Mouse (Mus musculus) ES-E14 (cell line): ENCODE results near the gene 4930404N11Rik. TPM values are rescaled to one million over a fixed set of nuclear protein-coding genes. Genes with fewer than 3 reads are reported as not detected.

ENCODE experiments used
- DNase-seq: peaks from one replicate; pipeline ENCODE4 v3.0.0-alpha.2; 2013; ENCODE audit warnings: low read depth, low spot score
- H3K27ac ChIP-seq: 2 replicates; pipeline ENCODE4 v1.5.1; 2012; ENCODE audit warnings: low read depth, mild to moderate bottlenecking, low read length, moderate library complexity, mixed read lengths; ENCODE audit not compliant: poor library complexity, insufficient read depth, severe bottlenecking
- H3K36me3 ChIP-seq: 2 replicates; pipeline ENCODE4 v1.6.1; 2012; ENCODE audit warnings: mild to moderate bottlenecking, low read length, moderate library complexity, mixed read lengths; ENCODE audit not compliant: control insufficient read depth, poor library complexity, insufficient read depth, severe bottlenecking
- H3K4me1 ChIP-seq, 2 experiments: fragments of 150-350 bp in 1 of 2; sonication (generic) in 1 of 2; 2 replicates each; pipeline ENCODE4 v1.6.1; 2012; ENCODE audit warnings: low read length in 2 of 2, mild to moderate bottlenecking in 1 of 2, mixed read lengths in 1 of 2; ENCODE audit not compliant: control insufficient read depth in 2 of 2, insufficient read depth in 2 of 2, poor library complexity in 1 of 2
- H3K4me3 ChIP-seq, 2 experiments: fragments of 150-350 bp in 1 of 2; sonication (generic) in 1 of 2; 2 replicates each; pipeline ENCODE4 v1.5.1; 2012; ENCODE audit warnings: low read length in 2 of 2, low read depth in 1 of 2, mild to moderate bottlenecking in 1 of 2, mixed read lengths in 1 of 2; ENCODE audit not compliant: insufficient read depth in 1 of 2, poor library complexity in 1 of 2, severe bottlenecking in 1 of 2
- H3K9ac ChIP-seq: 2 replicates; pipeline ENCODE4 v1.6.1; 2012; ENCODE audit warnings: low read depth, mild to moderate bottlenecking, low read length, mixed read lengths; ENCODE audit not compliant: poor library complexity, insufficient read depth, severe bottlenecking
- H3K9me3 ChIP-seq: fragments of 150-350 bp; sonication (generic); 2 replicates; pipeline ENCODE4 v1.6.1; 2012; ENCODE audit warnings: low read depth, mild to moderate bottlenecking, low read length; ENCODE audit not compliant: control insufficient read depth, insufficient read depth
- CHD2 ChIP-seq: IDR thresholded peaks from 2 replicates; pipeline ENCODE4 v1.6.1; 2014; ENCODE audit warnings: mild to moderate bottlenecking, low read depth, low read length, inconsistent platforms
- HCFC1 ChIP-seq: IDR thresholded peaks from 2 replicates; pipeline ENCODE4 v1.6.1; 2012; ENCODE audit warnings: low read length, inconsistent platforms, borderline replicate concordance; ENCODE audit not compliant: insufficient read depth
- MAFK ChIP-seq: IDR thresholded peaks from 2 replicates; pipeline ENCODE4 v1.6.1; 2014; ENCODE audit warnings: mild to moderate bottlenecking, low read depth, low read length, inconsistent platforms; ENCODE audit not compliant: insufficient read depth
- ZC3H11A ChIP-seq: IDR thresholded peaks from 2 replicates; pipeline ENCODE4 v1.6.1; 2012; ENCODE audit warnings: low read depth, mild to moderate bottlenecking, inconsistent platforms, low read length, borderline replicate concordance
- ZNF384 ChIP-seq: IDR thresholded peaks from 2 replicates; pipeline ENCODE4 v1.6.1; 2012; ENCODE audit warnings: low read depth, low read length, inconsistent platforms
- in situ Hi-C, 2 experiments: fragments of 600-800 bp; cut with MboI; formaldehyde crosslinking; loops; one replicate each; pipeline ENCODE4 v1.15.1; 2025; ENCODE audit warnings: low sequenced_read_pairs in 2 of 2, inconsistent platforms in 1 of 2; ENCODE audit not compliant: unreplicated experiment in 2 of 2
- total RNA-seq: library from RNA; depleted of rRNA; stranded (reverse); fragments of 300-350 nt; gene quantifications from 2 replicates; pipeline ENCODE4 v1.2.3, GENCODE M21; 2012

Gene 4930404N11Rik
- total RNA-seq, 1 experiment = 9.4 TPM

GRCm38 (mm10) chr10:81318589-81319329, 46.9 kb downstream of the 4930404N11Rik start:
- in situ Hi-C loops = no loop called here
- Histone ChIP-seq H3K4me3 (no peak overlapping the region), H3K9ac (peak overlapping the region; percentile 83; the same call in 1 of the 2 replicates), H3K4me1 (peaks cover 0 to 22% of the 10 kb centered on the region in 2 experiments; a peak in 2 of 4 replicates), H3K36me3 (peaks cover 41% of the 10 kb centered on the region), H3K9me3 (no peaks in the 10 kb centered on the region), H3K27ac (no peak overlapping the region)
- TF ChIP-seq HCFC1 (no peak), CHD2 (no peak), ZC3H11A (no peak), ZNF384 (no peak), MAFK (no peak)
- no peak for DNase-seq

DNA sequence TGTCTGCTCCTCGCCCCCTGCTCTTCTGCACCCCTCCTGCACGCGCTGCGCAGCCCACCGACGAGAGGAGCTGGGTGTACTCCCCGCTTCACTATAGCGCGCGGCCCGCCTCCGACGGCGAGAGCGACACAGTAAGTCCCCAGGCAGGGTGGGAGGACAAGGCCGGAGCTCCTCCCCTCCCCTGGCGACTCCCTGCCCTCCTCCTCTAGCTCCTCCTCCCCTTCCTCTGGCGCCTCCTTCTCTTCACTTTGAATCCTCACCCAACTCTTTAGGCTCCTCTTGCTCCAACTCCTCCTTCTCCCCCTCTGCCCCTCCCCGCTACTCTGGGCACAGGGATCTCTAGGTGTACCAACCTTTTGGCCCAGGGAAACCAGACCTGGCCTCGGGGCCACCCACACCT, 48.3 kb downstream of the 4930404N11Rik start:
- H3K4me1 ChIP-seq = peaks cover 0 to 15% of the 10 kb centered on the region in 2 experiments; a peak in 2 of 4 replicates
- H3K9ac ChIP-seq = peak overlapping the region; percentile 42; the same call in 1 of the 2 replicates
- peak; percentile 83 for DNase-seq
- H3K27ac ChIP-seq = no peak overlapping the region
- H3K4me3 ChIP-seq = peak overlapping the region; percentile 35 to 60
- TF ChIP-seq CHD2 = no peak
- no peak for TF ChIP-seq MAFK
- no peak for TF ChIP-seq ZNF384
- no peak for TF ChIP-seq HCFC1
- TF ChIP-seq ZC3H11A = no peak
- no peaks in the 10 kb centered on the region for H3K9me3 ChIP-seq
- in situ Hi-C loops = no loop called here
- H3K36me3 ChIP-seq = peaks cover 36% of the 10 kb centered on the region

DNA sequence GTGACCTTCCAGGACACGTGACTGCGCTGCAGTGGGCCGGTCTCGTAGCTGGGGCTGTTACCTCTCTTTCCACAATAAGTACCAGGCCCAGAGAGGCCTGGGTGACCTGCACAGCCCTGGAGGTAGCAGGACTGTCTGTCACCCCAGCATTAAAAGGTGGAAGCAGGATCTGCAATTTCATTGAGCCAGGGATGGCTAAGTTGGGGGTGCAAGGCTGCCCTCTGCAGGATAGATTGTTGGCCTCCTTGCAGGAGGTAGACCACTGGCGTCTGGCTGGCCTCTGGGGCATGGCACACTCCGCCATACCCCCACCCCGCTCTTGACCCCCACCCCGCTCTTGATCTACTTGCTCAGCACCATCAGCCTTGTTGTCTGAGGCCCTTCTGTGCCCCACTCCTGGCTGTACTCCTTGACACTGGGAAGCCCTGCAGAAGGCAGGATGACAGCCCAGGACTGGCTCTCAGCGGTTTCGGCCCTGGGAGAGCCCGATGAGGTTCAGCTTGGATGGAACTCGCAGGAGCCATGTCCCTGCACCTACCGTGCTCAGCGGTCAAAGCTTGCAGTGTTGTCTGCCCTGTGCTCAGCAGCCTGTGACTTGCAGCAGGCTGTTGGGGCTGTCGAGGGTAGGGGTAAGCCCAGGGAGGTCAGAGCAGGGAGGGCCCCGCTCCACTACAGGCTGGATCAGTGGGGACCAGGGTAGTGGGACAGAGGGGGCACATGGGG, 49.1 kb downstream of the 4930404N11Rik start:
- no peak for TF ChIP-seq ZNF384
- TF ChIP-seq HCFC1 = no peak
- no peak for TF ChIP-seq CHD2
- TF ChIP-seq MAFK = no peak
- no peak for TF ChIP-seq ZC3H11A
- DNase-seq = no peak
- Histone ChIP-seq H3K9me3 (no peaks in the 10 kb centered on the region), H3K9ac (peak overlapping the region; percentile 21), H3K27ac (peak overlapping the region; percentile 6; the same call in 1 of the 2 replicates), H3K4me3 (peak overlapping the region; percentile 35 to 60; a peak in 3 of 4 replicates), H3K4me1 (peaks cover 0 to 15% of the 10 kb centered on the region in 2 experiments; a peak in 2 of 4 replicates), H3K36me3 (peaks cover 38% of the 10 kb centered on the region)
- in situ Hi-C loops = no loop called here

- Histone ChIP-seq H3K36me3 (peaks cover 42% of the 10 kb centered on the region), H3K9me3 (no peaks in the 10 kb centered on the region), H3K9ac (no peak overlapping the region), H3K4me1 (peaks cover 0 to 15% of the 10 kb centered on the region in 2 experiments; a peak in 2 of 4 replicates), H3K4me3 (no peak overlapping the region), H3K27ac (no peak overlapping the region)
- TF ChIP-seq MAFK (no peak), HCFC1 (no peak), CHD2 (no peak), ZC3H11A (no peak), ZNF384 (no peak)
- DNase-seq = no peak
- in situ Hi-C loops = no loop called here
Measured at GRCm38 (mm10) chr10:81315587-81315986, 50.0 kb downstream of the 4930404N11Rik start.
